Mouse (Mus musculus) embryonic facial prominence, embryonic 12.5 days (tissue): ENCODE results near the gene Iqgap1. TPM values are rescaled to one million over a fixed set of nuclear protein-coding genes. Genes with fewer than 3 reads are reported as not detected.

ENCODE experiments used
- ATAC-seq: fragments of 200-750 bp; cut with Nextera tagmentation; 2 replicates; pipeline ENCODE4 v1.8.0; 2017; ENCODE audit not compliant: insufficient number of reproducible peaks, insufficient read depth, low FRiP score, low TSS enrichment
- H3K27ac ChIP-seq: fragments of 300-500 bp; sonication (generic); 2 replicates; pipeline ENCODE4 v1.5.1; 2016; ENCODE audit warnings: mild to moderate bottlenecking
- H3K27me3 ChIP-seq: fragments of 300-500 bp; sonication (generic); 2 replicates; pipeline ENCODE4 v1.6.1; 2016; ENCODE audit warnings: mild to moderate bottlenecking, moderate library complexity
- H3K36me3 ChIP-seq: fragments of 300-500 bp; sonication (generic); 2 replicates; pipeline ENCODE4 v1.6.1; 2016; ENCODE audit warnings: mild to moderate bottlenecking
- H3K4me1 ChIP-seq: fragments of 300-500 bp; sonication (generic); 2 replicates; pipeline ENCODE4 v1.6.1; 2016
- H3K4me2 ChIP-seq: fragments of 300-500 bp; sonication (generic); replicated peaks from 2 replicates; pipeline ENCODE4 v1.6.1; 2016; ENCODE audit warnings: mild to moderate bottlenecking, moderate library complexity
- H3K4me3 ChIP-seq: fragments of 300-500 bp; sonication (generic); 2 replicates; pipeline ENCODE4 v1.5.1; 2016; ENCODE audit warnings: mild to moderate bottlenecking
- H3K9ac ChIP-seq: fragments of 300-500 bp; sonication (generic); 2 replicates; pipeline ENCODE4 v1.6.1; 2016; ENCODE audit warnings: mild to moderate bottlenecking, moderate library complexity
- H3K9me3 ChIP-seq: fragments of 300-500 bp; sonication (generic); 2 replicates; pipeline ENCODE4 v1.6.1; 2016; ENCODE audit warnings: mild to moderate bottlenecking, moderate library complexity
- WGBS: fragments of 180-500 bp; shearing (Covaris S2); methylation state at CpG from one replicate; pipeline ENCODE4 v1.1.7; 2016; 5-methylcytosine and 5-hydroxymethylcytosine counted together
- polyA plus RNA-seq: library from polyadenylated mRNA; unstranded; fragments of >200 nt; fragmentation: Nextera tagmentation; extraction: Ambion mirVana; gene quantifications from 2 replicates; pipeline ENCODE4 v1.2.1, GENCODE M21; 2016

Gene Iqgap1
- polyA plus RNA-seq, 1 experiment from 2014 or later: 45.1 TPM

- WGBS: 72% methylated on average over 18 of the region's 18 CpGs
- no peak overlapping the region for H3K27ac ChIP-seq
- H3K4me2 ChIP-seq: no peak overlapping the region
- no peak overlapping the region for H3K4me3 ChIP-seq
- H3K4me1 ChIP-seq: no peaks in the 10 kb centered on the region
- H3K27me3 ChIP-seq: no peaks in the 10 kb centered on the region
- no peak overlapping the region for H3K9ac ChIP-seq
- no peak for ATAC-seq
- H3K36me3 ChIP-seq: no peaks in the 10 kb centered on the region
- no peaks in the 10 kb centered on the region for H3K9me3 ChIP-seq
These were observed 2.5 kb upstream of the Iqgap1 start for GRCm38 (mm10) chr7:80828146-80828860.

DNA sequence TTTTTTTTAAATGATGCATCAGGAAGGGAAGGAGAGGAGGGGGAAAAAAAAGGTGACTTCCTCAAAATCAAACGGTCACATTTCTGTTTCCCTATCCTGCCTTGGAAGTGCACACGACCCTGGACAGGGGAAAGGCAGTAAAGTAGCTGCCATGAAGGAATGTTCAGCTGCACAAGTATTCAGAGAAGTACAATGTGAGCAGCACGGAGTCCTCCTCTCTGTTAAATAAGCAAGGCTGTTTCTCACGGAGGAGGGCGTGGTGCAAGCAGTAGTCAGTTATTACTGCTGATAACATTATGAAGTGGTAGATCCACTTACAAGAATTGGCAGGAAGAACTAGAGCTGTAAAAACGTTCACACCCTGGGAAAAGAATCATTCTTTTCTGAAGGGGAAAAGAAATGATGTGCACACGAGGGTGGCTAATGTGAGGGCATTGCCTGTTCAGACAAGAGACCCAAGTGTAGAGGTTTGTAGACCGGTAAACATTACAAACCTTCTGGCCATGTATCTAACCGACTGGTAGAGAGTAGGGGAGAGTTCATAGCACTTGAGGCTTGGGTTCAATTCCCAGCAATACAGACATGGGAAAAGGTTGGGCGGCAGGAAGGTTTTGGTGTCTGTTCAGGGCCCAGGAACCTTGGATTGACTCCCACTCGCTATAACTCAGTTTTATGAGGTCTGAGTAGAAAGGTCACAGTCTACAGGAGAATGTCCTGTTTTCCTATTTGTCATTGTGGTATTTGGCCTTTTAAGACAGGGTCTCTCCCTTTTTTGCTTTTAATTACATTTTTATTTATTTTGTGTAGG, 1.7 kb downstream of the Iqgap1 start:
- no peak overlapping the region for H3K27ac ChIP-seq
- WGBS: 74% methylated on average over 11 of the region's 11 CpGs
- no peak overlapping the region for H3K4me2 ChIP-seq
- no peak for ATAC-seq
- H3K4me1 ChIP-seq: no peaks in the 10 kb centered on the region
- no peak overlapping the region for H3K4me3 ChIP-seq
- no peaks in the 10 kb centered on the region for H3K27me3 ChIP-seq
- no peaks in the 10 kb centered on the region for H3K36me3 ChIP-seq
- no peaks in the 10 kb centered on the region for H3K9me3 ChIP-seq
- H3K9ac ChIP-seq: no peak overlapping the region

- H3K9me3 ChIP-seq: no peaks in the 10 kb centered on the region
- H3K27ac ChIP-seq: no peak overlapping the region
- no peaks in the 10 kb centered on the region for H3K27me3 ChIP-seq
- no peak for ATAC-seq
- no peak overlapping the region for H3K9ac ChIP-seq
- 82% methylated on average over 4 of the region's 4 CpGs for WGBS
- no peaks in the 10 kb centered on the region for H3K4me1 ChIP-seq
- no peaks in the 10 kb centered on the region for H3K36me3 ChIP-seq
- no peak overlapping the region for H3K4me3 ChIP-seq
- H3K4me2 ChIP-seq: no peak overlapping the region
These were observed 2.5 kb downstream of the Iqgap1 start for GRCm38 (mm10) chr7:80823267-80823666.

DNA sequence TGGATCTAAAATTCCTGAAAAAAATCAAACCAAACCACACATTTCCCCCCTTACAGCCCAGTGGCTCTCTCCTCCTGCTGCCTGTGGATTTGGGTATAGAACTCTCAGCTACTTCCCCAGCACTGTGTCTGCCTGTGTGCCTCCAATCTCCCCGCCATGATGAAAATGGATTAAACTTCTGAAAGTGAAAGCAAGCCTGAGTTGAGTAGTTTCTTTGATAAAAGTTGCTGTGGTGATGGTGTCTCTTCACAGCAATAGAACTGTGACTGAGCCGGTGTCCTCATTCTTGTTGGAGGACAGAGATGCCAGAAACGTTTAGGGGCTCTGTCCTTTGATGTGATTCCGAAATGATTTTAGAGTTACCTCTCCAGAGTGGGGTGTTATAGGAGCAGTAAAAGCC, 4.9 kb downstream of the Iqgap1 start:
- WGBS: 77% methylated on average over 4 of the region's 4 CpGs
- Histone ChIP-seq H3K9me3 (no peaks in the 10 kb centered on the region), H3K27me3 (no peaks in the 10 kb centered on the region), H3K4me1 (no peaks in the 10 kb centered on the region), H3K4me3 (no peak overlapping the region), H3K4me2 (no peak overlapping the region), H3K27ac (no peak overlapping the region), H3K36me3 (no peaks in the 10 kb centered on the region), H3K9ac (no peak overlapping the region)
- ATAC-seq: no peak

GRCm38 (mm10) chr7:80816641-80817040, 9.1 kb downstream of the Iqgap1 start:
- H3K4me3 ChIP-seq: no peak overlapping the region
- H3K9me3 ChIP-seq: no peaks in the 10 kb centered on the region
- no peaks in the 10 kb centered on the region for H3K4me1 ChIP-seq
- H3K4me2 ChIP-seq: no peak overlapping the region
- H3K27me3 ChIP-seq: no peaks in the 10 kb centered on the region
- H3K27ac ChIP-seq: no peak overlapping the region
- no peaks in the 10 kb centered on the region for H3K36me3 ChIP-seq
- no peak for ATAC-seq
- 60% methylated on average over 5 of the region's 5 CpGs for WGBS
- H3K9ac ChIP-seq: no peak overlapping the region

DNA sequence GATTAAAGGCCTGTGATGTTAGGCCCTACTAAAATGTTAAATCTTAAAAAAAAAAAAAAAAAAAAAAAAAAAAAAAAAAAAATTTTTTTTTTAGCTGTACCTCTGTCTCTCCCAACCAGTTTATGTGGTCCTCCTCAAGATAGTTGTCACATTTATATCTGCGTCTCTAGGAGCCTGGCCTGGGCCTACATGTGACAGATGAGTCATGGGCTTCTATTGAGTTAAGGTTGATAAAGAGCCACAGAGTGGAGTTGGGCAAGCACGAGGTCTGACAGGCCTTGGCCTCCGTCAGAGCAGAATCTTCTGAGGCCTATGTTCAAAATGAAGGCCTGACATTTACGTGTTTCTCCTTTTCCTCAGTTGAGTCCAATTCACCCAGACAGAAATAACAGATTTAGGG, 12.4 kb downstream of the Iqgap1 start:
- ATAC-seq: no peak
- no peak overlapping the region for H3K4me2 ChIP-seq
- H3K27ac ChIP-seq: no peak overlapping the region
- H3K36me3 ChIP-seq: no peaks in the 10 kb centered on the region
- no peaks in the 10 kb centered on the region for H3K4me1 ChIP-seq
- no peak overlapping the region for H3K9ac ChIP-seq
- WGBS: 83% methylated on average over 4 of the region's 4 CpGs
- H3K9me3 ChIP-seq: no peaks in the 10 kb centered on the region
- no peaks in the 10 kb centered on the region for H3K27me3 ChIP-seq
- no peak overlapping the region for H3K4me3 ChIP-seq

DNA sequence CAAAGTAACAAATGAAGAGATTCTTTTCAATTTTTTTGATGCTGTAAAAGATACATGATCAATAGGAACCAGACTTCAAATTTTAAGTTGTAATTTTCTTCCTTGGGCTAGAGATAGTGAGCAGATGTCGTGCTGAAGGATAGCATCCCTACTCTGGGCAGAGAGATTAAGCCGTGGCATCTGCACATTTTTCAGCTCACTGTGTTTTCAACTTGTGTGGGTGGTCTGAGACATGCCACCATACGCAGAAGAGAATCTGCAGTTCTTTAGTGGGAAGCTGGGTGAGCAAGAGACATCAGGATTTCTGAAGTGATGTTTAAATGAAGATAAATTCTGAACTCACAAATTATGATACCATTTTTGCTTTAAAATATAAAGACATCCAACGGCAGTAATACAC, 19.4 kb downstream of the Iqgap1 start:
- no peak overlapping the region for H3K27ac ChIP-seq
- no peak for ATAC-seq
- WGBS: 74% methylated on average over 4 of the region's 4 CpGs

GRCm38 (mm10) chr7:80803173-80803872, 22.5 kb downstream of the Iqgap1 start:
- ATAC-seq: peak; percentile 97
- H3K9ac ChIP-seq: peak overlapping the region; percentile 72
- H3K27me3 ChIP-seq: no peaks in the 10 kb centered on the region
- peaks cover 7% of the 10 kb centered on the region; the same call in 1 of the 2 replicates for H3K4me1 ChIP-seq
- under 1% methylated on average over 46 of the region's 47 CpGs for WGBS
- peak overlapping the region; percentile 58; the same call in 1 of the 2 replicates for H3K27ac ChIP-seq
- H3K4me2 ChIP-seq: peak overlapping the region; percentile 77
- H3K36me3 ChIP-seq: peaks cover 8% of the 10 kb centered on the region; the same call in 1 of the 2 replicates
- H3K9me3 ChIP-seq: no peaks in the 10 kb centered on the region
- H3K4me3 ChIP-seq: peak overlapping the region; percentile 78

More for the DNA sequence above, 19.4 kb downstream of the Iqgap1 start:
- no peaks in the 10 kb centered on the region for H3K36me3 ChIP-seq
- no peaks in the 10 kb centered on the region for H3K9me3 ChIP-seq
- H3K27me3 ChIP-seq: no peaks in the 10 kb centered on the region
- H3K9ac ChIP-seq: no peak overlapping the region
- H3K4me3 ChIP-seq: no peak overlapping the region
- H3K4me2 ChIP-seq: no peak overlapping the region
- H3K4me1 ChIP-seq: peaks cover 7% of the 10 kb centered on the region; the same call in 1 of the 2 replicates

DNA sequence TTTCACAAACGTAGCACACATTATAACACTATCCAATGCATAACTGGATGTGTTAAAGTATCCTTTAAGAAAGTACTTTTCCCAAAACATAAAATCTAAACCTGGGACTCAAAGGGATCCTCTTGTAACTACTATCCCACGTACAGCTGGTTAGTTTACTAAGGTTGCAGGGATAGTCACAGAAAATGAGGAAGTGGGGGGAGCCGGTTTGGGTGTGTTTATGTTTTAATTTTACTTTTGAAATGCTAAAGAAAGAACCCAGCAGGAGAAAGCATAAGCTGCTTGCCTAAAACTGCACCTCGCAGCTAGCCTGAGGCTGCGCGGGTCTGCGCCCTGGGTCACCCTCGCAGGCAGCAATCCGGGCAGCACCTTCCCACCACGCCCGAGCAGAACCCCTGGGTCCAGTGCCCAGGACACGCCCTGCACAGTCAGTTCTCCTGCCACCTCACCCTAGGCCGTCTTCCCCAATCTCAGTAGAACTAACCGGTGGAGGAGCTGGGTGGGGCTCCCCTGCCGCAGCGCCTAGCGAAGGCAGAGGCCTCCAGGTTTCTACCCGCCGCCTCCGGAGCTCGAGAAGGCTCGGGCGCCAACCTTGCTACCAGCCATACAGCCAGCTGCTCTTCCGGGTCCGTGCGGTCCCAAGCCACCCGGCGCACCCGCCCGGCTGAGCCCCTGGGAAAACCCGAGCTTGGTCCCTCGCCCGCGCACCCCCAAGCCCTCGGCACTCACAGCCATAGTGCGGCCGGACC, 23.2 kb downstream of the Iqgap1 start:
- Histone ChIP-seq H3K4me1 (peaks cover 7% of the 10 kb centered on the region; the same call in 1 of the 2 replicates), H3K27ac (peak overlapping the region; percentile 58; the same call in 1 of the 2 replicates), H3K4me2 (peak overlapping the region; percentile 77), H3K4me3 (peak overlapping the region; percentile 78), H3K27me3 (no peaks in the 10 kb centered on the region), H3K9ac (peak overlapping the region; percentile 72), H3K36me3 (peaks cover 16% of the 10 kb centered on the region), H3K9me3 (no peaks in the 10 kb centered on the region)
- 2% methylated on average over 37 of the region's 37 CpGs for WGBS
- ATAC-seq: peak; percentile 87

DNA sequence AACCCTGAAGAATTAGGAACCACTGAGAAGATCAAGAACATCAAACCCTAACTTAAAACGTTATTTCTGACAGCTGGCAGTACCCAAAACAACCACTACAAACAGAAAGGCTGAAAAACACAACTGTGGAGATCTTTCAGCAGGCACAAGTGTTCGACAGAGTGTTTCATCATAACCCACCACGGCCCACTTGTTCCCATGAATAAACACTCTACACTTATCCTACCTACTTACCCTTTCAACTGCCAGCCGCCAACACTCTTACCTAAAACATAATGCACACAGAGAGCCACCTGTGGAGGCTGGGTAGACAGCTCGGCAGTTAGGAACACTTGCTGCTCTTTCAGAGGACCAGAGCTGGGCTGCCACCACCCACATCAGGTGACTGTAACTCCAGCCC, 26.5 kb downstream of the Iqgap1 start:
- Histone ChIP-seq H3K4me2 (no peak overlapping the region), H3K27me3 (no peaks in the 10 kb centered on the region), H3K36me3 (peaks cover 20% of the 10 kb centered on the region), H3K27ac (no peak overlapping the region), H3K4me3 (no peak overlapping the region), H3K9me3 (no peaks in the 10 kb centered on the region), H3K4me1 (peaks cover 10% of the 10 kb centered on the region; the same call in 1 of the 2 replicates), H3K9ac (no peak overlapping the region)
- WGBS: 86% methylated on average over 5 of the region's 5 CpGs
- no peak for ATAC-seq
